Mouse (Mus musculus): ENCODE measurements at regions not wholly inside any gene's neighbourhood (a gene's known extent, or its start where the extent isn't known, plus 50 kb on each side); places are given as distances from the start of the nearest gene placed in this dataset.
A peak's percentile ranks its signal among the peaks of the same experiment; 100 is the strongest.

DNA sequence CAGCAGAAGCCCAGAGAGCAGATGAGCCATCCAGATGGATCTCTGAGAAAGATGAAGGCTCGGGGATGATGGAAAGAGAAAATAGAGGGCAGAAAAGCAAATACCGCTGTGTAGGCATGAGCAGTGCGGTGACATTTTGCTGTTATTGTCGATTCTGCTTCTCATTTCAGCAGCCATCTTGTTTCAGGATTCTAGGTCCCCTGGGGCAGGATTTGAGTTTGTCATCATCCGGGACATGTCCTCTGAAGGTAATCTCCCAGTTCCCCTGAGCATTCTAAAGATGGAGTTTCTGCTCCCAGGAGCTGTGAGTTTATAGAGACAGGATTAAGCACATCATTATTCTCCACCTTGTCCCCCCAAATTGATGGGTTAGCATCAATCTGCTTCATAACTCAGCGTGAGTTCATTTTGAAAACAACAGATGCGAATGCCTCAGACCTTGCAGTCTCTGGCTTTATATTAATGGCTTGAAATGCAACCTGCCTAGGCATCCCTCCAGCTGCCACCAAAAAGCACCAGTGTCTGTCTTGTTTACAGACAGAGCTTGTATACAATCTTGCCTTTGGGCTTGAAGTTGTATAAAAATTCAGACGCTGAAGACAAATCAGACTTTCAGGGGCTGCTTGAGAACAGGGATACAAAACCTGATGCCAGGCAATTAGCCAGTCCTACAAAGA lies 128.6 kb upstream of the Foxa2 start:
- no peak for DNase-seq

GRCm38 (mm10) chr2:148180245-148180644 lies 133.5 kb upstream of the Foxa2 start:
- no peak for DNase-seq

- DNase-seq = no peak
These were observed 134.7 kb upstream of the Foxa2 start for GRCm38 (mm10) chr2:148181518-148181917.

DNA sequence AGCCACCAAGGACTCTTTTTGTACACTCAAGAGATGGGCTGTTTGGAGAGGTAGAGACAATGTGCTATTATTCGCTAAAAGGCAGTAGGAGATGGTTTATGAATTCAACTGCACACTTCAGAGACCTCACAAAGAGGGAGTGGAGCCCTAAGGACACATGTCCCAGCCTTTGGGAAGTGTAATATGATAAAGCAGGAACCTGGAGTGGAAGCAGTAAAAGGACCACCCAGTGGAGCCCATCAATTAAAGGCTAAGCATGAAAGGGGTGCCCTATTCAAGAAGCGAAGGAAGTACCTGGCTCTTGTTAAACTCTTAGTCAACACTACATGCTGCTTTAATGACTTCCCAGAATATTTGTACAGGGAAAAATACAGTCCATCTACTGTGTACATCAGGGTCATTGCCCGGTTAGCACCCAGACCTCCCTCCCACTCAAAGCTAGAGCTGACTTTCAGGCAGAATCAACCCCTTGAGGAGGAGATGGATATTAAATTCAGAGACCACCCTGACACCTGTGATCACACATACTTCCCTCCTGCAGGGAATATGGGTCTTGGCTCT lies 135.8 kb upstream of the Foxa2 start:
- DNase-seq = no peak

GRCm38 (mm10) chr2:148184801-148185212 lies 138.0 kb upstream of the Foxa2 start:
- DNase-seq = no peak

DNA sequence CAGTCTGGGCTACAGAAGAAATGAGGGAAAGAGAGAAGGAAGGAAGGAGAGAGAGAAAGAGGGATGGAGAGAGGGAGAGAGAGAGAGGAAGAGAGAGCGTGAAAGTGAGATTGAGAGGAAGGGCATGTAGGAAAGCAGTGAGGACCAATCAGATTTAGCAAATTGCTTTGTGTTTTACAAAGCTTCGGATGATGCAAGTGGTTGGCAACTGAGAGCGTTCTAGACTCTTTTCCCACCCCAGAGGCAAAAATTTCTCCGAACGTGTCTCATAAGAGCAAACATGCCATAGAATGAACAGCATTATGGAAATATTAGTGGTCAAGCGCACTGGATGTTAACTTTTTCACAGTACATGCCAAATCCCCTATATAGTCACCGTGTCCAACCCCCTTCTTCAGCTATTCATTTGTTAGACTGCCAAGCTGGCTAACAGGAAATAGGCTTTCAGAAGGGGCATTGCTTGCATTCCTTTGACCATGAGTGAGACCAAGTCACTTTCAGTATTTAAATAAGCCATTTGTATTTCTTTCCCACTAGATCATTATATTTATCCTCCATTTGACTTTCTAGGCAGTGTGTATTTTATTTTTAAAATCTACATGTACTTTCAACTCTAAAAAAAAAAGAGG lies 139.7 kb upstream of the Foxa2 start:
- DNase-seq = no peak

DNA sequence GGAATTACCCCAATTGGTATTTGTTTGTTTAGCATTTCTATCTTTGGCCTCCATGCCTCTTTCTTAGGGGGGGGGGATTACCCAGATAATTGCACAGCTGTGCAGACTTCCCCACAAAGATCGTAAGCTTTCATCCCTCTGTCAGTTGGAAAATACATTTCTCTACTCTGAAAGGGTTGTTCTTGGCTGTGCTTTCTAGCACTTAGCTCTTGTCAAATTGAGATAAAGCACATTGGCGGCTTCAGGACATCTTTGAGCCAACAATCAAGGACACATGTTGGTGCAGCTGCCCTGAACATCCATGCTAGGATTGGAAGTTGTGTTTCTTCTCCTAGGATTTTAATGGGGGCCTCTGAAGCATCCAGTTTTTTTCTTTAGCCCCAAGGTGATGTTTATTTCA lies 142.1 kb upstream of the Foxa2 start:
- peak; percentile 9 to 31 for DNase-seq

- DNase-seq = peak in 1 of 2 experiments; percentile 3
These were observed 142.5 kb upstream of the Foxa2 start for GRCm38 (mm10) chr2:148189287-148189686.

DNA sequence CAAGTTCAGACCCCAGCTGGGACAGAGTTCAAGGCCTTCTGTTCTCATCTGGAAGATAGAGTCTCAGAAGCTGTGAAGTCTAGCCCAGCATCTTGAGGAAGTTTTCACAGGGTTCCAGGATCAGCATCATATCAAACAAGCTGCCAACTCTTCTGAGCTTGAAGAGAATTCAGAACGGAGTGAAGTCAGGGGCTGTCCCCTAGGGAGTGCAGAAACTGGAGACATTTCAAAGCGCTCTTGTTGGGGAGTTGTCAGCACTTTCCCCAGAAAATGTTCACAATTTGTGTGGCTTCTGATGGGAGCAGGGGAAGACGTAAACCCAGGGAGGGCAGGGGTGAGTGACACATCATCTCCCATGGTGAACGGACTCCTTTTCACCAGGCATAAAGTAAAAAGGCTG lies 146.2 kb upstream of the Foxa2 start:
- peak; percentile 50 to 56 for DNase-seq

DNA sequence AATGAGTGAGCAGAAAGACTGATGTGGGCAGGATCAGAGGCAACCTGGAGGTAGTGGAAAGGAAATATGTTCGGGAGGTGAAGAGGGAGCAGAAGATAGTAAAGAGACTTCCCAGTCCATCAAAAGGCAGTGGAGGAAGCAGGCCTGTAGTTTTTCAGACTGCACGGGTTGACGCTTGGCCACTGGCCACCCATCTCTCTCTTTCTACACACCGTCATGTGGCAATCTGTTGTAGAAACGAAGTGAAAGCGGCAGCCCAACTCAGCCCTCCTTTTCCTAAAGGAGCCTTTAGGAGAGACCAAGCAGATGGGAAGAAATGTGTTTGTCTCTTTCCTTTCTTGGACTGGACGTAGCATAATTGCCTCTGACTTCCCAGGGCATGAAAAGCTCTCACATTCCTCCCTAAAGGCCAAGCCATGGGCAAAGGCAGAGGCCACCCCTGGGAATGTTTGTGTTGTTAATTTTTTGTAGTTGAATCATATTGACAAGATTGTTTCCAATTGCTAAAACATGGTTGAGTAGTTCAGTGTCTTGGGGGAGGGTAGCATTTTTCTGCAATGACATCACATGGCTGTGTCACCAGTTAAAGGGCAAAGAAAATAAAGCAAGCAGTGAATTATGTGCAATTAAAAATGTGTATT lies 150.7 kb upstream of the Foxa2 start:
- peak; percentile 2 to 15 for DNase-seq

- peak in 1 of 2 experiments; percentile 3 for DNase-seq
These were observed 159.9 kb upstream of the Foxa2 start for GRCm38 (mm10) chr2:148206633-148207032.

GRCm38 (mm10) chr2:148210813-148211212 lies 164.0 kb upstream of the Foxa2 start:
- DNase-seq = no peak

GRCm38 (mm10) chr2:148217136-148217535 lies 170.4 kb upstream of the Foxa2 start:
- DNase-seq = peak; percentile 50 to 57

DNA sequence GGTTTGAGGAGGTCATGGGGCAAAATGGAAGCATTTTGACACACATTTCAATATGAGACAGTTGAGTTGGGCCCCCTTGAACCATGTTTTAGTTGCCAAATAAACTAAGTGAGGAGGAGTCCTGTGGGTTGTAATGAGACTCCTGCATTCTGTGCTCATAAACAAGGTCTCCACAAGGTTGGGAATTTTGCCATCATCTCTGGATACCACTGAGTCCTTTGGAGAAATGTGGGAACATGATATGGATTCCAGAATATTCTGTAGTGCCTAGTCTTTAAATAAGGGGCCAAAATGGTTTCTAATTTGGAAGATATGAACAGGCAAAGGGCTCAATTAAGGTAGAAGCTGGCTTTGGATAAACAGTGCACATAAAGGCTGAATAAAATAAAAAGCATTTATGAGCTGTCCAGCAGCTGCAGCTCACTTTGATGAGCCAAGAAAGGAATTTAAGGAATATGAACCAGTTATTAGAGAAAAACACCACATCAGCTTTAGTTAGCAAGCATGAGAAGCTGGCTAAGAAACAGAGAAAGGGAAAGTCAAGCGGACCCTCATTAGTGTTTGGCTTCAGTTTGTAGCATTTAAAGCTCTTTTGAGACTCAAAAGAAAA lies 161.3 kb upstream of the Sstr4 start:
- DNase-seq = no peak

DNA sequence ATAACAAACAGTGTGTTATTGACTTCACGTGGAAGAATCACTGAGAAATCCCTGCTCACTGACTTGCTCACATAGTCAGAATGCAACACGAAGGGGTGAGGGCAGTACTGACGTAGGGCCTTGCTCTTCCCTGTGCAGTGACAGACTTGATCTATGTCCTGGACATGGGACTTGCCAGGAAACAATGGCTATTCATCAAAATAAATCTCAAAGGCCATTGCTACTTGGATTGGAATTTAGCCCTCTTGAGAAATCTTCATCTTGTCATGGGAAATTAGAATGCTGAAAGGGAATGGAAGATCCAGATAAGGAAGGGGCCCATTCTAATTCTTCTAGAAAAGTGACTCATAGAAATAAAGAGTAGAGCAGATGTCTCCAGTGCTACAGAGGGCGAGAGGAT lies 158.0 kb upstream of the Sstr4 start:
- no peak for DNase-seq

- no peak for DNase-seq
These were observed 156.1 kb upstream of the Sstr4 start for GRCm38 (mm10) chr2:148239046-148239445.

DNA sequence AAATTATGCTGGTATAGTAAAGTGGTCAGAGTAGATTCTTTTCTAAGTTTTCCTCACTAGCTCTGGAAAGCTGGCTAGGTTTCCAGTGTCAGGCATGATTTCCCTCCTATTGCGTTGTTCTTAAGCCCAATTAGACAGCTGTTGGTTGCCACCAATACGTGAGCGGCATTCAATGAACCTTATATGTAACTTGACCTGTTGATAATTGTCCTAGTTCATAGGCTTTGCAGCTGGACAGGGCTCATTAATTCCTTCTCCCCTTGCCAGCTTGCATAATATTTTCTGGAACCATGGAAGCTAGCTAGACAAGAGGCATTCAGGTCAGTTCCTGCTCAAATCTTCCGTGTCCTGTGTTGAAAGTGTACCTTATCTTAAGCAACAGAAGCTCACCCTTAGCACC lies 152.9 kb upstream of the Sstr4 start:
- peak in 1 of 2 experiments; percentile 11 for DNase-seq

- DNase-seq = no peak
These were observed 149.6 kb upstream of the Sstr4 start for GRCm38 (mm10) chr2:148245575-148245974.

DNA sequence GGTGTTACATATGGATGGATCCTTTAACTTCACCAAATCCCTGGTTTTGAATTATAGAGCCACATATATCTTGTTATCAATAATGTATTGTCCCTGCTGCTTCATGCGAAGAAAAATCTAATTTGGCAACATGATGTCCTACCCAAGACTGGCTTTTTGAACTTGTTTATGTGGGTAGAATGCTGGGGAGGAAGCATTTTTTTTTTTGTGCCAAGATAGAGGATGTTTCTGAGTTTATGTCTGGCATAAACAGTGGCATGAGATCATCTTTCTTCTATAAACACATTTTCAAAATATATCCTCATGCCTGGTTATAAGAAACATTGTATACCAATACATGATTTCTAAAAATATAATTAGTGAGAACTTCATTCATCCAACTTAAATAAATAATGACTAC lies 144.2 kb upstream of the Sstr4 start:
- no peak for DNase-seq

DNA sequence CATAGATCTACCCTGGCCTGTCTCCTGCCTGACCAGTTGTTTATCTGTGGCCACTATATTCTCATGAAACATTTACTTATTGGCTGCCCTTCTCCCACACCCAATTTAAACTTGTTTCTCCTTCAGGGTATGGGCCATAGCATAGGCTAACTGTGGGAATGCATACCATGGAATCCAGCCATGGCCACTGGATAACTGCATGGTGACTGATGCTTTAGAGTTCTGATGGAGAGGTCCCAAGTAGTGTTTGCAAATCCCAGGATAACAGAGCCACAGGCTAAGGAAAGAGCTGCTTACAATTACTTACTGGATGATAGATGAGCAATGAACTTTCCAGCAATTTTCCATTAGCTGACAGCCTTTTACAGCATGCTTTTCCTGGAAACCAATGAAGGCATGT lies 139.5 kb upstream of the Sstr4 start:
- DNase-seq = no peak

GRCm38 (mm10) chr2:148264111-148264730 lies 130.9 kb upstream of the Sstr4 start:
- no peak for DNase-seq

DNA sequence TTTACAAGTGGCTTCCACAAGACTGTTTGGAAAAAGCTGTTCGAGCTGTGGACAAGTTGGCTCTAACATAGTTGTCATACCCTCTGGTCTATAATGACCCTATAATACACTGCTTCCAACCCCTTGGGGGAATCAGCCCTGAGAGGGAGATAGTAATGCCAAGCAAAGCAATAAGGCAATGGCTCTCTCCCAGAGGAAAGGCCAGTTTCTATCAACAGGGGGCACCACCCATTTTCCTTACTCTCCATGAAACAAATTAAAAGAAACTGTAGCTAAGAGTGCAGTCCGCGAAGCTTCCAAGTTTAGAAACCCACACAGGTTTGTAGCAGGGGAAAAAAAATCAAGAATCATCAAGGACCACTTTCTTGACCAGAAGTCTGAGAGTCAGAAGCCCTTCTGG lies 115.9 kb upstream of the Sstr4 start:
- DNase-seq = peak in 1 of 2 experiments; percentile 8

DNA sequence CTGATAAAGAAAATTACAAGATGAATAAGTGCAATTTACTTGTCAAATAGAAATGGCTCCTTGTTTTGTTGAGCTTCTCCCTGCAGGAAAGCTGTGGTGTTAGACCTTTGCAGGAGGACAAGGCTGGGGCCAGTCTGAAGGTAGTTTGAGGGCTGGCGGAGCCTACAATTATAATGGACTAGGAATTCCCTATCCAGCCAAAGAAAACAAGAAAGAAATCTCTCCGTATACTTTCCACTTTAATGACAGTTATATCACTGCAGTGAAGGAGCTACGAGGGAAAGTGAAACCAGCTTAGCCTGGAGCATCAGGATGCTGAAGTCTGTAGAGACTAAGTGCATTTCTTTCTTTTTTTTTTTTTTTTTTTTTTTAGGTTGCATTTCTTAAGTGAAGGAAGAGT lies 104.8 kb upstream of the Sstr4 start:
- DNase-seq = no peak
